Mouse (Mus musculus) layer of hippocampus, adult 18-20 months (tissue): ENCODE measurements around the gene Actg1. TPM values are rescaled to one million over a fixed set of nuclear protein-coding genes. Genes with fewer than 3 reads are reported as not detected.
A peak's percentile ranks its signal among the peaks of the same experiment; 100 is the strongest.
"Not testable (repeated sequence)": the region's sequence is repeated elsewhere in the genome, so short reads cannot be mapped to it uniquely, and the experiment has no call there.

Experiments
- DNase-seq, 2 experiments: peaks; one replicate each; pipeline ENCODE4 v3.0.0; 2022; ENCODE audit warnings: low spot score in 2 of 2
- total RNA-seq, 2 experiments: library from RNA; stranded (reverse); gene quantifications; 2 replicates each; pipeline ENCODE4 v1.2.3; 2021

The Actg1 gene
- total RNA-seq, 2 experiments from 2014 or later, result 1,279 to 1,291 TPM

DNA sequence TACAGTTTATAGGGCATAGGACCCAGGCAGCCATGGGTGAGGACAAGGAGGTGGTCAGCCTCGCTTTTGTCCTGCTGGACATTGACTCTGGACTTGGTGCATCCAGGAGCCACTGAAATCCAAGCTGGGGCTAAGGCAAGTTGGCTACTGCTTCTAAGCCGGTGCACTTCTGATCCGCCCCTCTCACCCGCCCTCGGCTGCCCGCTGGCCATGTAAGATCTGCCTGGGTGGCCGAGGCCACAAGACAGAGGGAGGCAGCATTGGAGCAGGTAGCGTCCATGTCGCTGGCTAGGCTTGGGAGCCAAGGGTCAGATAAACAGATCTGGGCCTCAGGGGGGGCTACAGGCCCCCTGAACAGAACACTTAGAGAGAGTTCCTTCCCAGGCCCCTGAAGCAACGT is 13.0 kb upstream of the Actg1 start, which contains the start of gene Fscn2:
Gene Fscn2 (plus strand): TSS at position 240 of the 400 bp plus-strand sequence.
- DNase-seq, result no peak

DNA sequence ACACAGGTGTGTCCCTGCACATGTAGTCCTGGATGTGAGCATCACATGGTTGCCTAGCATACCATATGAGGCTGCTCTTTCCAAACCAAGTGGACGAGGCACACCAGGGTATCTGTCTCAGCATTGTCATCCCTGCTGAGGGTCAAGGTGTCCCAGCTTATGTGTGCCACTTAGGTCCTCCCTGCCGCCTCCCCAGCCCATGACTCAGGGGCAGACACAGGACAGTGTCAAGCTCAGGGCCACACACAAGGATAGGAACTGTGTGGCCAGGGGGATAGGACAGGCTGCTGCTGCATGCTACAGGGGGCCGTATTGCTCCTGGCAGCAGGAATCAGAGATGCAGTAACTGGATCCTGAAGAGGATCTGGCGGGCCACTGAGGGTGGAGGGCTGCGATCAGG is 12.4 kb upstream of the Actg1 start:
- no peak for DNase-seq

DNA sequence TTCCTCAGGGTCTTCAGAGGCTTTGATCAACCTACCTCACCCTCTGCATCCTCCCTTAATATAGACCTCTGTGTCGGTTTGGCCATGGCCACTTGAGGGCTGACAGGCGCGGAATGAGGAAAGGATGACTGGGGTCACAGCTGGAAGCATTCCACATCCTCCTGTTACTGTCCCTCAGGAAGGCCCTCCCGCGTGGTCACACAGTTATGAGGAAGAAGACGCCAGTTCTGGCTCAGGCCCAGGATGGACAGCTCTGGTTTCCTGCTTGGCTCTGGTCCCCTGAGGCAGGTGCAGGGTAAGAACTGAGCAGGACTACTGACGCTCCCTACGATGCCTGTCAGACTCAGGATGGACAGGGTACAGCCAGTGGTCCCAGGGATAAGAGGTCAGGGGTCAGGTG is 11.7 kb upstream of the Actg1 start:
- no peak for DNase-seq

DNA sequence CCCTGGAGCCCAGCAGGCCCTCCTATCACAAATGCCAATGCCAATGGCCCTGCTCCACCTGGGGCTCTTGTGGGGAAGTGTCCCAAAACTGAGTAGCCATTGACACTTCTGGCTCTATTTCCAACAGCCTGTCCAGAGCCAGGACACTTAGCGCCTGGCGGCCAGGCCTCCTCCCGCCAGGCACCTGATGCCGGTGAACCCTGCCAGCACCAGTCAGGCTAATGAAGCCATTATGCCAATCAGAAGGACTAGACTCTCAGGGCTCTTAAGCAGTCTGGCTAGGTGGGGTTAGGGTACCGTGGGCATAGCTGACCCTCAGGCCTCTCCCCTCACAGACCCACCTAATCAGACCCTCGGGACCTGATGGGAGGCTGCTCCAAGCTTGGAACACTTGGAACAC is 11.0 kb upstream of the Actg1 start:
- no peak for DNase-seq

DNA sequence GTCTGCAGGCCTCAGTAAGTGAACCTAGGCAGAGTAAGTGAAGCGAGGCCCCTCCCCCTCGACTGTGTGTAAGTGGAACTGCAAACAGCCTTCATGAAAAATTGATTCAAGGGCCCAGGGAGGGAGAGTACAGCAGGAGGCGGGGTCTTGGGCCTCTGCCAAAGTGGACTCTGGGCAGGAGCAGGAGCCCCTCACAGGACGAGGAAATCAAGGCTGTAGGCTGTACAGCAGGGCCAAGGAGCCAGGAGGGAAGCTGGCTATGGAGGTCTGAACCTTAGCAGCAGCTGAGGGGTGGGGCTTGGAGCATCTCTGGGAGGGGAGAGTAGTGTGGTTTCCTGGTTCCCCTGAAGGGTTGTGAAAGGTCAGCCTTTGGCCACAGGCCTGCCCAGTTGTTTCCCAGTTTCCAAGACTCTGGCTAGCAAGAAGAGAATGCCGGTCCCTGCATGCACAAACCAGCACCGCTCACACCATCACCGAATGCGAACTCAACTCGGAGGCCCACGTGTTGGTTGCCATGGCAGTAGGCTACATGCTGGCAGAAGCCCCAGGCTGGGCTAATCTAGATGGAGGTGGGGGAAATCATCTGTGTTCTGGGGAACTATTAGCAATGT is 9.6 kb upstream of the Actg1 start:
- DNase-seq, result peak; percentile 87 to 92

DNA sequence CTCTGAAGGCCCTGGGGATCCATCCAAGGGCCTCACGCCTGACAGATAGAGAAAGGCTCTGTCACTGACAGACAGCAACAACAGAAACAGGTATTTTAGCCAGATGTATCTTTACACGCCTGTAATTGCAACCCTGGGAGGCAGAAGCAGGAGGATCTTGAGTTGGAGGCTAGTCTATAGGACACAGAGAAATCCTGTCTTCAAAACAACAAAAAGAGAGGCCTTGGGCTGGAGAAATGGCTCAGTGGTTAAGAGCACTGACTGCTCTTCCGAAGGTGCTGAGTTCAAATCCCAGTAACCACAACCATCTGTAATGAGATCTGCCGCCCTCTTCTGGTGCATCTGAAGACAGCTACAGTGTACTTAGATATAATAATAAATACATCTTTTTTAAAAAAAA is 8.6 kb upstream of the Actg1 start:
- no peak for DNase-seq

DNA sequence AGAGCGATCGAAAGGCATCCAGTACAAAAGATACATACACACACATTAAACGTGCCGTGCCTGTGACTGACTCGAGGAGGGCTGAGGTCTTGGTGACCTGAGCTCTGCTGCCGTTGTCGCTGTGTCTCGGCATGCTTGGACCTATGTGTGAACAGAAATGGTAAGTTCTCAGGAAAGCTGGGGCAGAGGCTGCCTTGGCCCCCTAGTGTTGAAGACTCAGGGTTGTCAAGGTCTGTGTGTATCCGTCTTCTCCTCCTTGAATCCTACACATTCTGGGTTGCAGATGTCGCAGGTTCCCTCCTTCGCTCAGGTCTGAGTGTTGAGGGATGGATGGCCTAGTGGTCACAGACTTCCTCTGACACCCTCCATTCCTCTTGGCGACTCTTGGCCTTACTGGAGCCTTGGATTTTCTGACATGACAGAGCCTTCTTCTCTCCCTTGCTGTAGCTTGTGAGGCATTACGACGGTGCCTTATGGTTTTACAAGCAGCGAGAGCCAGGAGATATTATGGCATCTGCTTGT is 8.0 kb upstream of the Actg1 start:
- DNase-seq, result no peak

DNA sequence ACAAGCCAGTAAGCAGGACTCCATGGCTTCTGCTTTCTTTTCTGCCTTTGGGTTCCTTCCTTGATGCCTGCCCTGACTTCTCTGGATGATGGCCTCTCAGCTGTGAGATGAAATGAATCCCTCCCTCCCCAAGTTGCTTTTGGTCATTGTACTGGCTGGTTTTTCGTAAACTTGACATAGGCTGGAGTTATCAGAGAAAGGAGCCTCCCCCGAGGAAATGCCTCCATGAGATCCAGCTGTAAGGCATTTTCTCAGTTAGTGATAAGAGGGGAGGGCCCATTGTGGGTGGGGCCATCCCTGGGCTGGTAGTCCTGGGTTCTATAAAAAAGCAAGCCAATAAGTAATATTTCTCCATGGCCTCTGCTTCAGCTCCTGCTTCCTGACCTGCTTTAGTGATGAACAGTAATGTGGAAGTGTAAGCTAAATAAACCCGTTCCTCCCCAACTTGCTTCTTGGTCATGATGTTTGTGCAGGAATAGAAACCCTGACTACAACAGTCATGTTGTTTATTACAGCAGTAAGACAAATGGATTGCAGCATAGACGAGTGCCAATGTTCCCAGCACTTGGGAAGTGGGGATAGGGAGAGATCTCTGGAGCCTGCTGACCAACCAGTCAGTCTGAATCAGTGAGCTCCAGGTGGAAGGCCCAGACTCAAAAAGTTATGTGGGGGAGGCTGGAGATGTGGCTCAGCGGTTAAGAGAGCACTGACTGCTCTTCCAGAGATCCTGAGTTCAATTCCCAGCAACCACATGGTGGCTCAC is 7.1 kb upstream of the Actg1 start:
- no peak for DNase-seq

DNA sequence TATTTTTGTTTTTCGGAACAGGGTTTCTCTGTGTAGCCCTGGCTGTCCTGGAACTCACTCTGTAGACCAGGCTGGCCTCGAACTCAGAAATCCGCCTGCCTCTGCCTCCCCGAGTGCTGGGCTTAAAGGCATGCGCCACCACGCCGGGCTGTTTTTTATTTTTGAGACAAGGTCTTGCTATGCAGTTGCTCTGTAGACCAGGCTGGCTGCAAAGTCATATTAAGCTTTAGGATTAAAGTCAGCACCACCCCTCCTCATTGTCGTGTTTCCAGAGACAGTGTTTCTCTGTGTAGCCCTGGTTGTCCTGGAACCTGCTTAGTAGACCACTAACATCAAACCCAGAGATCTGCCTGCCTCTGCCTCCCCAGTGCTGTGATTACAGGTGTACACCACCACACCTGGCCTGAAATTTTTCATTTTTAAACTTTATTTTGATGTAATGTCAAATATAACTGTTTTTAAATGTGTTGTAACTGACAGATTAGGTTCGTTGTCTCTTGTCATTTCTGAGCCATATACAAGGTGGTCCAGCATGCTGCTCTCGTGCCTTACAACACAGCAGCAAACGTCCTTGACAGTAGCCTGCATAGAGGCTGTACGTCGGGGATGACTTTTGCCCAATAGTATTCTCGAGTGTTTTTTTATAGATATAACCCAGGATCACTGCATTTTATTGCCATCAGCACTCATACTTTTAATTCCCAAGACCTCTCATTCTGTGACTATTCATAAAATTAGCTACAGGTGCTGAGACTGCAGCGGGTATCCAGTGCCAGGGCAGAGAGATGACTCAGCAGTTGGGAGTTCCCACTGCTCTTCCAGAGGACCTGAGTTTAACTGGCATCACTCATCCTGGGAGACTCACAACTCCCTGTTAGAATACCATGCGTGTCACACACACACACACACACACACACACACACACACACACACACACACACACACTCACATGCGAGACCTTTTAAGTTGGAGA is 6.2 kb upstream of the Actg1 start:
- no peak for DNase-seq

DNA sequence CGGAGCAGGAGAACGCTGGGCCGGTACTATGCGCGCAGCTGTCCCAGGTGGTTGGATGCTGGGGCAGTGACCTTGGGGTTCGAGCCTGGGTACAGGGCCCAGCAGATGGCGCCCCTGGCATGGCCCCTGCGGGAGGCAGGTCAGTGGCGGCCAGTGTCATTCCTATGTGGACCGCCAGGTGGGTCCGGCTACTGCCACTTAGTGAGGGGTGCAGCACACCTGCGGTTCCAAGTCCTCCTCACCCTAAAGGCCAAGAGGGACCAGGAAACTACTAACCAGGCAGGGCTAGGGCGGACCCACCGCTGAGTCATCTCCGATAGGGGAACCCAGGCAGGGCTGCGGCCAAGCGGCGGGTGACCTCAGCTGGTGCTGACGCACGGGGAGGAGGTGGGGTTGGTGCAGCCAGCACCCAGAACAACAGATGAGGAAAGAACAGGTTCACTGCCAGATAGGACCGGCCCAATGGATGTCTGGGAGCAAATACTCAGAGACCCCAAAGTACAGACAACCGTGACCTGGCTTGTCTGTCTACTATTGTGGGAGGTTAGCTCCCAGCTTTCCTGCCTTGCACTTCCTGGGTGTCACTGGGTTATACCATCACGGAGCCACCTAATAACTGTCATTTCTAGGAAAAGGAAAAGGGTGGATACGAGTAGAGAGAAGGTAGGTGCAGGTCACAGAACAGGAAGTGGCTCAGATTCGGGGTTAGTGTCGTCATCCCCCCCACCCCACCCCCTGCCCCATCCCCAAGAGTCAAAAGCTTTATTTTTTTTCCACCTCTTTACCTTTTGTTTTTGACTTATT is 5.4 kb upstream of the Actg1 start:
- DNase-seq, result no peak

DNA sequence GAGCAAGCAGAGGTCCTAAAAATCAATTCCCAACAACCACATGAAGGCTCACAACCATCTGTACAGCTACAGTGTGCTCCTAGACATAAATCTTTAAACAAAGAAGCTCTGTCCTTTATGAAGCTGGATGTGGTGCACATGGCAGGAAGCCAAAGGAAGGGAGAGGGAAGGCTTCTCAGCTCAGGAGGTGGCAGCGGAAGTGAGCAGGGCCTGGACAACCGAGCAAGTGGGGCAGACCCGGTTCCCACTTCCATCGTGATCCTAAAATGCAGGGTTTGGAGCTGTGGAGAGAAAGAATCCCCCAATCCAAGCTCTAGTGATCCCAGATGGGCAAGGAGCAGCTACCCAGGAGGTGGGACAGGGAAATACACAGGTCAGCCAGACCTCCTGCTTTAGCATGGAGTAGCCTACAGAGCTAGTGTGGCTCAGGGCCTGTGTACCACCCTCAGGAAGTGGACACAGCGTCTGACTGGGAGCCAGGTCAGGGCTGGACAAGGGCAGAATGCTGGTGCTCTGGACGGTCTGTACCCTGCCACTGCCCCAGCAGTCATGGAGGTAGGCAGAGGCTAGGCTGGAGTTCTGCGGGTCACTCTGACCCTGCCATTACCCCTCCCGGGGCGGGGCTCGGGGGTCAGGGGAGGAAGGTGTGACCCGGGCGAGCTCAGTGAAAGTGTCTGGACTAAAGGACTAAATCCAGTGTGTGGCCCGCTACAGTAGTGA is 4.4 kb upstream of the Actg1 start:
- no peak for DNase-seq

DNA sequence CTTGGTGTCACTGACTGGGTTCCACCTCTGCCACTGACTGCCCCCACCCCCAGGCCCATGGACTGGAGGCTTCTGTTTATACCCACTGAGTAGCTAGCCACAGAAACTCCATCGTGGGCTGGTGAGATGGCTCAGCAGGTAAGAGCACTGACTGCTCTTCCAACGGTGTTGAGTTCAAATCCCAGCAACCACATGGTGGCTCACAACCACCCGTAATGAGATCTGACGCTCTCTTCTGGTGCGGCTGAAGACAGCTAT is 3.7 kb upstream of the Actg1 start:
- DNase-seq, result not testable (repeated sequence)

DNA sequence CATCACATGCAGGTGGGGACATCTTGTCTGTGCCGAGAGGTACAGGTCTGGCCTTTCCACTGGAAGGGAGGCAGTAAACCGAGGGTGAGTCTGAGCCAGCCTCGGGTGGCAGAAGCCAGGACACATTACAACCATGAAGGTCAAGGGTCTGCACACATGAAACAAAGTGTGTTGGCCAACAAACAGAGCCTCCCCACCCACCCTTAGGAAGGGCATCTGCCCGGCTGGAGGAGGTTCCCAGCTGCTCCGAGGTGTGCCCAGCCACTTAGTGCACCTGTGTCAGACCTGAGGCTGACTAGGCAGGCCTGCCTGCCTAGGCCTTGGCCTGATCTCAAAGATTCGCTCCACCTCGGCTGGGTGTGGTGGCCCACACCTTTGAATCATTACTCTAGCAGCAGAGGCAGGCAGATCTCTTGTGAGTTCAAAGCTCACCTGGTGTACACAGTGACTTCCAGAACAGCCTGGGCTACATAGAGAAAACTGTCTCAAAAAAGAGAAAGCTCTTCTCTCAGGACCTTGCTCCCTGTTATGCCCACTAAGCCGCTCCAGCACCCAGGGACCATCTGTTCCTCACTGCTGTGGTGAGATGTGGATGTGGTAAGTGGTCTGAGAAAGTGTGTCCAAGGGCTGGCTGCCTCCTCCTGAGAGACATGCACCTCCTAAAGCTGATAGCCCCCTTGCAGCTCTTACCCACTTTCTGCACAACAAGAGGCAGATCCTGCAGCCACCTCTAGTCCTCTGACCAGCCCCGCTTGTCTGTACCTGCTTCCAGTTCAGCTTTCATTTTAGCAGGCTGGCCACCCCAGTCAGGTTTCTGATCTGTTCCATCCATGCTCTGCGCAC is 3.1 kb upstream of the Actg1 start:
- no peak for DNase-seq

DNA sequence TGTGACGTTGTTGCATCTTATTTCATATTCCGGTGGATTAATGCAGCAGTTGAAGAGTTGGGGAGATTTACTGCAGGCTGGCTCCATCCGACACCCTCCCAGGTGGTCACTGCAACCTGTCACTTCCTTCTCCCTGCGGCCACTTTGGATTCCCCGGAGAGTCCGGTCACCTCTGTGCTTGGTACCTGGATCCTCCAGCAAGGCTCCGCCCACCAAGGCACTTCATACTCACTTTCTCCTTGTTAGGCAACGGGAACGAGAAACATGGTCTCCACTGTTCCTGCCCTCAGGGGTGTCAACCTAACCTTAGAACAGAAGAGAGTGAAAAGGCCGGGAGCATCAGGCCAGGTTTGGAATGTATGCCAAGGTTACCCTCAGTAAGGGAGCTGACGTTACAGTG is 2.4 kb upstream of the Actg1 start:
- no peak for DNase-seq

DNA sequence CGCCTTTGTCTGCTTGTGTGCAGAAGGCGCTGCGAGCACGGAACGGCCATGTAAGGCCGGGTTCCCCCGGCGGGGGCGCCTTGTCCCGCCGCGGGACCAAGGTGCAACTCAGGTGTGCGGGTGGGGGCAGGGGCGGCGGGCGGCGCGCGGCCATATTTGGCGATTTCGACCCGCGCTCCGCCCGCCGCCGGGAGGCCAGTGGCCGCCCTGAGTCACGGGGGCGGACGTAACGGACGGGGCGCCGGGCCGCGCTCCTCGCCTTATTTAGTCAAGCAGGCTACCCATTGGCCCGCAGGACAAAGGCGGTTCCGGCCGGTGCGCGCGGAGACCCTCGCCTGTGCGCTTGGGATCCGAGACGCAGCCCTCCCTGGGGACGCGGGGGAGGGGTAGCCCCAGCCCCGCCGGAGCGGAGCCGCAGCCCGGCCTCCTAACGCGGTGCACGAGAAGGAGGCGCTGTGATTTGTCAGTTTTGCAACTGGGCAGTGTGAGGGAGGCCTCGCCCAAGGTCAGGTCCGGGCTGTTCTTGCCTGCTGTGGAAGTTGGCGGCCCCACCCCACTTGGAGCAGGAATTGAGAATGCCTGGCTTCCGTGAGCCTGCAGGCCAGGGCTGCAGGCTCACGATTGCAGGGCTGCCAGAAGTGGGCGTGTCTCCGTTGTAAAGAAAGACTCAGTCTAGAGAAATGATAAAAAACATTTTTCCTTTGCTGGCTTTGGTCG is 1.8 kb upstream of the Actg1 start:
- DNase-seq, result peak; percentile 64 to 65

DNA sequence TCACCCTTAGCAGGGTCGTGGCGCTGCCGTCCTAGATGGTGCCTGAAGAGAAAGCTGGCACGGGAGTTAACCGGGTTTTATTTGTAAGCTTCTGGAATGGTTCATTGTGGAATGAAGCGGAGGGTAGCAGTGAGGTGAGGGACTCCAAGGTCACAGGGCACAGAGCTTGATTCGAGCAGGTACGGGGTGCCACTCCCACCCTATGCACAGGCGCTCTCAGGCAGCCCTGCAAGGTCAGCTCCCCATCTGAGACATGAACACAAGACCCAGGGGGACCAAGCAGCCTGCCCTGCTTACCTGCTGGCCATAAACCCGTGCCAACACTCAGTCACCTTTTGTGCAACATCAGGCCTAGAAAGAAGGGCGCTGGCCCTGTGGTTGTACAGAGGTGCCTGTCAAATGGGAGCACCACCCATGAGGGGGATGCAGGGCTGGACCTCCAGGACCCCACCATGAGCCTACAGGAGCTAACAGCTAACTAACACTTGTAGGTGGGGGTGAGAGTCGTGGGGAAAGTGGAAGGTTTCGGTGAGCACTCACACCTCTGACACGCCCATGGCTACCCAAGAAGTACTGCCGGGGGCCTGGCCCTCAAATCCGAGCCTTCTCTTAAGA is 1.1 kb upstream of the Actg1 start:
- DNase-seq, result no peak

DNA sequence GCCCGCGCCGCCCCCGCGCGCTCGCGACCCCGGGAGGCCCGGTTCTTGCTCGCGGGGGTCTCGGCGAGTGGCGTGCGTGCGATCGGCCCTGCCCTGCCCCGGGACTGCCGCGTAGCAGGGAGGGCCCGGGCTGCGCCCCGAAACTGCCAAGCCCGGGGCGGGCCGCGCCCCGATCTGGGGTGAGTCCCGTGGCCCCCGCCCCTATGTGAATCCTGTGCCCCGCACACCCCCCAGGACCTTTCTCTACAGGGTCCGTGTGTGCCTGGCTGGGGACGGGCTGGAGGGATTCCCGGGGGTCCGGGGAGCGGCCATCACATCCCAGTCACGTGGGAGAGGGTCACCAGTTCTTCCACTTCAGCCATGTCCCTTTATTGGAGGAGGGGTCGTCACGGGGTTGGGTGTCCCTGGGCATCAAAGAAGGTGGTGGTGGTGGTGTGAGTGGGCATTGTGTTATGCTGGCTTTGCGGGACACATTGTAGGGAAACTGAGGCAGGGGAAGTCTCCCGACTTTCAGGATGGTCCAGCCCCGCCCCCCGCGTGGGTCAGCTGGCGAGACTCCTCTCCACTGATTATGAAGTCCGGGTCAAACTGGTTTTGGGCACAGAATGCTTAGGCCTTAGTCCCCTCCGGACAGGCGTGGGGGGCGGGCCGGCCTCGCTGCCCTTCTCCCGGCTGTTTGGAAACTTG is 485 bp upstream of the Actg1 start:
- no peak for DNase-seq

DNA sequence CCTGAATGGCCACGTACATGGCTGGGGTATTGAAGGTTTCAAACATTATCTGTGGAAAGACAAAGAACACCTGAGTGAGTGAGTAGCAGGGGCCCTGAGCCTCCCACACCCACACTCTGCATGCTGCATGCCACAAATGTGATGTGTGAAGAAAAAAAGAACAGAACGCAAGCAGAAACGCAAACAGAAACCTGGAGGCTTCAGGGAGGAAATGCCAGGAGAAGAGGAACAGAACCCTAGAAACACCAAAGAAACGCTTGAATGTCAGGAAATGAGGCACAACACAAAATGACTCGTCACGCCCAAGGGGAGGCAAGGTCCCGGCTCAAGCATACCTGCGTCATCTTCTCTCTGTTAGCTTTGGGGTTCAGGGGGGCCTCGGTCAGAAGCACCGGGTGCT is 1.0 kb downstream of the Actg1 start:
- DNase-seq, result no peak
